Mouse (Mus musculus) liver, postnatal 0 days (tissue): ENCODE data around the gene Gm29776. TPM values are rescaled to one million over a fixed set of nuclear protein-coding genes. Genes with fewer than 3 reads are reported as not detected.

Source experiments
- ATAC-seq: fragments of 200-750 bp; cut with Nextera tagmentation; 2 replicates; pipeline ENCODE4 v1.8.0; 2017; ENCODE audit warnings: mild to moderate bottlenecking, moderate library complexity
- DNase-seq: peaks from one replicate; pipeline ENCODE4 v3.0.0-alpha.2; 2016
- H3K27ac ChIP-seq: fragments of 300-500 bp; sonication (generic); 2 replicates; pipeline ENCODE4 v1.5.1; 2014; ENCODE audit warnings: antibody characterized with exemption, moderate library complexity, mild to moderate bottlenecking, low read depth
- H3K27me3 ChIP-seq: fragments of 300-500 bp; sonication (generic); 2 replicates; pipeline ENCODE4 v1.6.1; 2014; ENCODE audit warnings: low read length, control low read depth, mixed read lengths; ENCODE audit not compliant: insufficient read depth
- H3K36me3 ChIP-seq: fragments of 300-500 bp; sonication (generic); replicated peaks from 2 replicates; pipeline ENCODE4 v1.6.1; 2014; ENCODE audit warnings: mild to moderate bottlenecking, control low read depth, low read length, moderate library complexity, mixed read lengths; ENCODE audit not compliant: insufficient read depth
- H3K4me1 ChIP-seq: fragments of 300-500 bp; sonication (generic); 2 replicates; pipeline ENCODE4 v1.6.1; 2014; ENCODE audit warnings: antibody characterized with exemption, mild to moderate bottlenecking, control low read depth; ENCODE audit not compliant: insufficient read depth
- H3K4me2 ChIP-seq: fragments of 300-500 bp; sonication (generic); 2 replicates; pipeline ENCODE4 v1.6.1; 2014; ENCODE audit warnings: low read depth, mild to moderate bottlenecking, low read length, moderate library complexity, mixed read lengths
- H3K4me3 ChIP-seq: fragments of 300-500 bp; sonication (generic); 2 replicates; pipeline ENCODE4 v1.5.1; 2014; ENCODE audit warnings: low read depth, low read length
- H3K9ac ChIP-seq: fragments of 300-500 bp; sonication (generic); replicated peaks from 2 replicates; pipeline ENCODE4 v1.6.1; 2014; ENCODE audit warnings: mild to moderate bottlenecking, moderate library complexity
- H3K9me3 ChIP-seq: fragments of 300-500 bp; sonication (generic); 2 replicates; pipeline ENCODE4 v1.6.1; 2016; ENCODE audit warnings: mild to moderate bottlenecking, control low read depth, low read length, mixed read lengths
- CTCF ChIP-seq: sonication (generic); IDR thresholded peaks from 2 replicates; pipeline ENCODE4 v1.5.1; 2016; ENCODE audit warnings: antibody characterized with exemption, low read depth
- WGBS: fragments of 180-500 bp; shearing (Covaris S2); extraction: QIAGEN DNeasy Blood & Tissue Kit; methylation state at CpG from one replicate; pipeline ENCODE4 v1.1.7; 2014; ENCODE audit not compliant: insufficient replicate concordance; 5-methylcytosine and 5-hydroxymethylcytosine counted together
- microRNA-seq: library from miRNA; unstranded; fragments of <30 nt; microRNA quantifications from one replicate; pipeline ENCODE4, GENCODE M21; 2016
- polyA plus RNA-seq: library from polyadenylated mRNA; unstranded; fragments of >200 nt; fragmentation: Nextera tagmentation; extraction: Ambion mirVana; gene quantifications from 2 replicates; pipeline ENCODE4 v1.2.1, GENCODE M21; 2015

The Gm29776 gene
- polyA plus RNA-seq, 1 experiment from 2014 or later: not detected

DNA sequence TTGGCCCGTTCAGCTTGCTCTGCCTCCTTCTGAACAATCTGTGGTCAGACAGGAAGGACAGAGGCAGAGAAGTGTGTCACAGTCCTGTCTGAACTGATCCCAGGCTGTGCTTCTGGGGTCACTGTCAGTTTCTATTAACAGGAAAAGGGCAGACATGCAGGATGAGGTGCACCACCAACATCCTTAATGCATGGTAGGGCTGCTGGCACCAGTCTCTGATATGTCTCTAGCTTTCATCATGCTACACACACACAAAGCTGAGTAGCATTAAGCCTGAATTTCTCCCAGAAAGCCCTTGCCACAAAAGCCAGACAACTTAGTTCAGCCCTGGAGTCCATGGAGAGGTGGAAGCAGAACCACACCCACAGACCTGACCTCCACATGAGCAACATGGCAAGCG lies 55.6 kb downstream of the Gm29776 start:
- peaks cover 60% of the 10 kb centered on the region for H3K36me3 ChIP-seq
- no peak overlapping the region for H3K9ac ChIP-seq
- H3K4me1 ChIP-seq: peaks cover 3% of the 10 kb centered on the region
- no peaks in the 10 kb centered on the region for H3K9me3 ChIP-seq
- no peak for TF ChIP-seq CTCF
- no peak overlapping the region for H3K4me2 ChIP-seq
- no peak for DNase-seq
- H3K27me3 ChIP-seq: 0 out of 2 replicates have a peak, but pooled peaks cover 5% of the 10 kb centered on the region
- H3K27ac ChIP-seq: no peak overlapping the region
- ATAC-seq: no peak
- 65% methylated on average over 2 of the region's 2 CpGs for WGBS
- H3K4me3 ChIP-seq: no peak overlapping the region

Small RNA genes lying within 50 kb of the gene (microRNA-seq; reads per million reads assigned to microRNA genes)
- not detected for gene Mir6948

Other genes with a start within 250 kb of the Gm29776 start
- gene Lrp10, start 234.7 kb downstream of the Gm29776 start, polyA plus RNA-seq: 20.9 and 25.3 TPM in 2 replicates
- 0.66 and 0.87 TPM in 2 replicates for gene Rem2, start 222.7 kb downstream of the Gm29776 start, polyA plus RNA-seq
- 12.2 and 13.8 TPM in 2 replicates for gene Prmt5, start 181.3 kb downstream of the Gm29776 start, polyA plus RNA-seq
- gene Haus4, start 144.2 kb downstream of the Gm29776 start, polyA plus RNA-seq: 33.2 and 35.1 TPM in 2 replicates
- gene Ajuba, start 121.3 kb downstream of the Gm29776 start, polyA plus RNA-seq: 6.6 and 11.1 TPM in 2 replicates
- 1.2 and 1.4 TPM in 2 replicates for gene 4931414P19Rik, start 92.8 kb downstream of the Gm29776 start, polyA plus RNA-seq
- 148 and 157 TPM in 2 replicates for gene Psmb5, start 80.8 kb downstream of the Gm29776 start, polyA plus RNA-seq
- gene Psmb11, start 77.4 kb downstream of the Gm29776 start, polyA plus RNA-seq: not detected in 2 replicates
- gene Gm17606, start 57.9 kb downstream of the Gm29776 start, polyA plus RNA-seq: not detected in 2 replicates
- gene Cdh24, start 57.5 kb downstream of the Gm29776 start, polyA plus RNA-seq: 0.09 and 0.11 TPM in 2 replicates
- 50.9 and 53.3 TPM in 2 replicates for gene 1700123O20Rik, start 12.6 kb downstream of the Gm29776 start, polyA plus RNA-seq
- gene Acin1, start 11.9 kb downstream of the Gm29776 start, polyA plus RNA-seq: 28.4 and 38.0 TPM in 2 replicates
- gene Cebpe, start 13.3 kb upstream of the Gm29776 start, polyA plus RNA-seq: 13.7 and 15.0 TPM in 2 replicates
- 2.2 and 2.8 TPM in 2 replicates for gene Slc7a8, start 83.1 kb upstream of the Gm29776 start, polyA plus RNA-seq
- not detected in 2 replicates for gene Rnf212b, start 115.3 kb upstream of the Gm29776 start, polyA plus RNA-seq
- 3.9 and 4.0 TPM in 2 replicates for gene Homez, start 172.1 kb upstream of the Gm29776 start, polyA plus RNA-seq
- gene Ppp1r3e, start 178.7 kb upstream of the Gm29776 start, polyA plus RNA-seq: 0.85 and 0.99 TPM in 2 replicates
- gene Bcl2l2, start 184.5 kb upstream of the Gm29776 start, polyA plus RNA-seq: 1.1 and 1.4 TPM in 2 replicates
- 0.11 and 0.19 TPM in 2 replicates for gene Gm20521, start 184.6 kb upstream of the Gm29776 start, polyA plus RNA-seq
- gene Pabpn1, start 193.7 kb upstream of the Gm29776 start, polyA plus RNA-seq: 38.2 and 46.6 TPM in 2 replicates
- 1.1 TPM in 2 replicates for gene Slc22a17, start 214.3 kb upstream of the Gm29776 start, polyA plus RNA-seq
- 0.21 and 0.26 TPM in 2 replicates for gene Efs, start 227.3 kb upstream of the Gm29776 start, polyA plus RNA-seq
- not detected in 2 replicates for gene Il25, start 233.9 kb upstream of the Gm29776 start, polyA plus RNA-seq
- gene Cmtm5, start 237.4 kb upstream of the Gm29776 start, polyA plus RNA-seq: 0.17 TPM in 1 of 2 replicates, not detected in the other